Mouse (Mus musculus): Measurements from ENCODE around the gene Mkln1. TPM values are rescaled to one million over a fixed set of nuclear protein-coding genes. Genes with fewer than 3 reads are reported as not detected.

Mkln1 gene
- polyA plus RNA-seq, 1 experiment, result 19.7 TPM

DNA sequence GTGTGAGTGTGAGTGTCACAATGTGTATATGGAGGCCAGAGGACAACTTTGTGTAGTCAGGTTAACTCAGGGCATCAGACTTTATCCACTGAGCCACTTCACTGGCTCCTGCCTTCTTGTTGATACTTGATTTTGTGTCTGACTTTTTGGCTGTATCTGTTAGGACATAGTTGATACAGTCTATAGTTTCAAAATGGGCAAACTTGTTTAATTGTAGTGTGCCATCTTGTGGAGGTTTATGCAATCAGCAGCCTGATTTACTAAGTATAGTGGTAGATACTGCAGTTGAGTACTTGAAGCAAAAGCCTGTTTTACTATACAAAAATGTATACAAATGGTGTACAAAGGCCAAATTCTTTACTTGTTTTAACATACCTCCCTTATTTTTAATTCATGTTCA lies 55.2 kb downstream of the Mkln1 start:
- Histone ChIP-seq H3K4me1 (no peaks in the 10 kb centered on the region), H3K4me3 (replicated peaks) (no peak overlapping the region), H3K9me3 (no peaks in the 10 kb centered on the region), H3K27me3 (replicated peaks) (no peaks in the 10 kb centered on the region), H3K36me3 (replicated peaks; ENCODE audit: low read length) (peaks cover 83% of the 10 kb centered on the region)
- TF ChIP-seq GATA1 (IDR thresholded peaks at IDR 0.05; ENCODE audit: borderline replicate concordance, low read length) (no peak), FLI1 (IDR thresholded peaks at IDR 0.05; ENCODE audit: low read length) (no peak)

DNA sequence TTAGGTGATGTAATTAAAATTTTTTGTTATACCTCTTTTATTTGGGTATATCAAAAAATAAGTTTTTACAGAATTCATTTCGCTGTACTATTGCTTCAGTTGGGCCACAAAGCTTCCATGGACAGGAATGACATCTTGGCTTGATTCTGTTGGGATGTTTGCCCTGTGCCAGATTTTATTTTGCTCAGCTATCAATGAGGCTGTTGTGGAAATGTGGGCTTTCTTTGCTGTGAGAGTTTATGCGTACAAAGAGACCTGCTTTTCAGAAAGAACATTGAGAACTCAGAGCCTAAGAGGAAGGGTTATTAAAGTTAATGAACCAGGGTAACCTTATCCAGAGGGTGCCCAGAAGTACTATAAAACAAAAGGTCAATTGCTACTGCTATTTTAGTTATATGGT lies 56.8 kb downstream of the Mkln1 start:
- Histone ChIP-seq H3K9me3 (no peaks in the 10 kb centered on the region), H3K36me3 (replicated peaks; ENCODE audit: low read length) (peaks cover 83% of the 10 kb centered on the region), H3K4me1 (no peaks in the 10 kb centered on the region), H3K4me3 (replicated peaks) (no peak overlapping the region), H3K27me3 (replicated peaks) (no peaks in the 10 kb centered on the region)
- TF ChIP-seq GATA1 (IDR thresholded peaks at IDR 0.05; ENCODE audit: borderline replicate concordance, low read length) (no peak), FLI1 (IDR thresholded peaks at IDR 0.05; ENCODE audit: low read length) (no peak)

DNA sequence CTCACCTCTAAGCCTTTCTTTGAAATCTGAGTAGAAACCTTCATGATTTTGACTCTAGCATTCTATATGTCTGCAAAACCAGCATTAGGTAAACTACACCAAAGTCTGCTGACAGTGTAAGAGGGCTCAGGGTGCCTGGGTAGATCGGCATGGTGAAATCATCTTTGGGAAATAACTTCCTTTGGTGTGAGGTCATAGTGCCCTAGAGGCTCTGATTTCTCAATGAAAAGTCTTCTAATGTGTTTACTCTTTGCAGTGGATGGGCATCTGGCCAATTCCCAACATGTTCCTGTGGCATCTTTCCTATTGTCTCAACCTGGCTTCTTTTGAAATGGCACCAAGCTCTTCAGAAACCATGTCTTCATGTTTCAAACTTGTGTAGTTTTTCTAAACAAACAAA lies 58.5 kb downstream of the Mkln1 start:
- Histone ChIP-seq H3K36me3 (replicated peaks; ENCODE audit: low read length) (peaks cover 87% of the 10 kb centered on the region), H3K4me1 (no peaks in the 10 kb centered on the region), H3K9me3 (no peaks in the 10 kb centered on the region), H3K4me3 (replicated peaks) (no peak overlapping the region), H3K27me3 (replicated peaks) (no peaks in the 10 kb centered on the region)
- TF ChIP-seq GATA1 (IDR thresholded peaks at IDR 0.05; ENCODE audit: borderline replicate concordance, low read length), result no peak
- TF ChIP-seq FLI1 (IDR thresholded peaks at IDR 0.05; ENCODE audit: low read length), result no peak

DNA sequence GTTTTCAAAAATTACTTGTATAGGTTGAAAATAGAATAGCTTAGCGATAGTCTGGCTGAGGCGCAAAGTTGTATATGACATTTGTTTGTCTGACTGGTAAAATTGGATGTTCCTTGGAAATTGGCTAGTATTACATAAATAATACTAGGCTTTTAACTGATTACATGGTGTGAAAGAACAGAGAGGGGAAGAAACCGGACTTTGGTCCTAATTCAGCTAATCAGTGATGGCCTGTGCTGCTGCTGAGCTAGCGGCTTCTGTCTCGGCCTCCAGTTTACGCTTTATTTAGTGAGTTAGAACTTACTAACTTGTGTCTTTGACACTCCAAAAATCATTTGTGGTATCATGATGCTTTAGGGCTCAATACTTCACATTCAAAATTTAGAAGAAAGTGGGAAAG lies 70.9 kb downstream of the Mkln1 start:
- no peak overlapping the region for H3K4me3 ChIP-seq (replicated peaks)
- H3K27me3 ChIP-seq (replicated peaks), result no peaks in the 10 kb centered on the region
- TF ChIP-seq GATA1 (IDR thresholded peaks at IDR 0.05; ENCODE audit: borderline replicate concordance, low read length) (no peak), FLI1 (IDR thresholded peaks at IDR 0.05; ENCODE audit: low read length) (no peak)
- H3K9me3 ChIP-seq, result no peaks in the 10 kb centered on the region
- H3K4me1 ChIP-seq, result peaks cover 20% of the 10 kb centered on the region
- H3K36me3 ChIP-seq (replicated peaks; ENCODE audit: low read length), result peaks cover 68% of the 10 kb centered on the region

DNA sequence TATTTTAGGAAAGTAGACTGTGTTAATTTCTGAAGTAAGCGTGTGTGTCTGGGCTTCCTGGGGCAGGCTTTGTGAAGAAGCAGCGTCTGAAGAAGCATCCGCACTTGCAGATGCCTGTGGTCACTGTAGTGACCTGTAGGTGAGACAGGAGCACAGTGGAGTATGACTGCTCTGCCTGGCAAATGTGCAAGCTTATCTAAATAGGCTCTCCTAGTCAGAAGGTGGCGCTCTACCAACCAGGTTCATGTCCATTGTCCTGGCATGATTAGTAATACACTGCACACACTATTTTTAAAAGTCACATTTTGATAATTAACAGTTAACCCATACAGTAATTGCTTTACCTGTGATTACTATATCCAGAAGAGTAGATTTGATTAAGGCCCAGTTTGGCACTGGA lies 79.7 kb downstream of the Mkln1 start:
- H3K4me1 ChIP-seq, result peaks cover 3% of the 10 kb centered on the region; the same call in 1 of the 2 replicates
- H3K36me3 ChIP-seq (replicated peaks; ENCODE audit: low read length), result peaks cover 80% of the 10 kb centered on the region
- no peak overlapping the region for H3K4me3 ChIP-seq (replicated peaks)

DNA sequence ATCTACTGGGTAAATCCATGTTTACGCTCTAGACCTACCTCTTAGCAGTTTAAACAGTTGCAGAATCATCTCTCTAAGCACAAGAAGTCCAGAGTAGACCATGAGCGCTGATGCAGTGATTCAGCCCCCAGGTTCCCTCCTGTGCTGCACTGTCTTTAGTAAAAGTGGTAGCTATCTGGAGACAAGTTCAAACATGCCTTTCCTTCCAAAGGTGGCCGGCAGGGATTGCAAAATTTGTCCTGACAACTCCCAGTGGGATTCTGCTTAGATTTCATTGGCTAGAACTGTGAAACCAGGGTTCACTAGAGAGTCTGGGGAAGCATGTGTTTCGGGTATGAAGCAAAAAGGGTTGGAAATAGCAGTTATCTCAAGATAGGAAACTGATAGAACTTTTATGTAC lies 81.5 kb downstream of the Mkln1 start:
- no peak for TF ChIP-seq FLI1 (IDR thresholded peaks at IDR 0.05; ENCODE audit: low read length)
- no peak for TF ChIP-seq GATA1 (IDR thresholded peaks at IDR 0.05; ENCODE audit: borderline replicate concordance, low read length)
- no peaks in the 10 kb centered on the region for H3K27me3 ChIP-seq (replicated peaks)
- H3K4me3 ChIP-seq (replicated peaks), result no peak overlapping the region
- no peaks in the 10 kb centered on the region for H3K9me3 ChIP-seq
- peaks cover 73% of the 10 kb centered on the region for H3K36me3 ChIP-seq (replicated peaks; ENCODE audit: low read length)
- H3K4me1 ChIP-seq, result peaks cover 3% of the 10 kb centered on the region; the same call in 1 of the 2 replicates

More for the DNA sequence above, 79.7 kb downstream of the Mkln1 start:
- TF ChIP-seq FLI1 (IDR thresholded peaks at IDR 0.05; ENCODE audit: low read length) (no peak), GATA1 (IDR thresholded peaks at IDR 0.05; ENCODE audit: borderline replicate concordance, low read length) (no peak)
- no peaks in the 10 kb centered on the region for H3K9me3 ChIP-seq
- H3K27me3 ChIP-seq (replicated peaks), result no peaks in the 10 kb centered on the region

DNA sequence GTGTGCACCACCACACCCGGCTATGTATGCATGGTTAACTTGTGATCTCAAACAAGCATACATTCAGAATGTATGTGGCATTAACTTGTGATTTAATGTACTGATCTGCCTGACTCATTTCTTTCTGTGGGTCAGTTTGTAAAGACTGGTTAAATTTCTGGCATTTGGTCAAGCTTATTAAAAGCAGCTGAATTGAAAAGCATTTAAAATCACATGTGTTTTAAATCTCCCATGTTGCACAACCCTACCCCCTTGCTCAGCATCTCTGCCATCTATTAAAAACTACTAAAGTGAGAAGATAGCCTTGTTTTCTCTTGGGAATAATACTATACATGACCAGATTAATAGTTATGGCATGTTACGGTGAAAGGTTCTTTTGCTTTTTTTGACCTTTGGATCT lies 88.1 kb downstream of the Mkln1 start:
- TF ChIP-seq GATA1 (IDR thresholded peaks at IDR 0.05; ENCODE audit: borderline replicate concordance, low read length), result no peak
- Histone ChIP-seq H3K4me1 (peaks cover 7% of the 10 kb centered on the region; the same call in 1 of the 2 replicates), H3K9me3 (no peaks in the 10 kb centered on the region), H3K36me3 (replicated peaks; ENCODE audit: low read length) (peaks cover 77% of the 10 kb centered on the region), H3K4me3 (replicated peaks) (no peak overlapping the region), H3K27me3 (replicated peaks) (no peaks in the 10 kb centered on the region)

DNA sequence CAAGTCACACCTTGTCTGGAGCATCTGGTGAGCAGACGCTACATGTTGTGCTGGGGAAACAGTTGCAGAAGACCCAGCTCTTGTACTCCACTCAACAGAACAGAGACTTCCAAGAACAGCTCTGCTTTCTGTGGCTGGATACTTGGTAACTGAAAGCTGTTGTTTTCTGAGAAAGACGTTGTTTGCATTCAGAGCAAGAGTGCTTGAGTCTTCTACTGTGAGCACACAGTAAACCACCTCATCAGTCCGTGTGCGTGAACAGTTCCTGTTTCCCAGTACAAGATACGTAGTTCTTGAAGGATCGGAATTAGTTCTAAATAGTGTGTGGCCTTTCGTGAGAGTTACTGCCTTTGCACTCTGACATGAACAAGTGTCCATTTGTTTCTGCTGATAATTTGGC lies 91.4 kb downstream of the Mkln1 start:
- TF ChIP-seq FLI1 (IDR thresholded peaks at IDR 0.05; ENCODE audit: low read length) (no peak), GATA1 (IDR thresholded peaks at IDR 0.05; ENCODE audit: borderline replicate concordance, low read length) (no peak)
- H3K4me3 ChIP-seq (replicated peaks), result no peak overlapping the region
- no peaks in the 10 kb centered on the region for H3K27me3 ChIP-seq (replicated peaks)
- H3K9me3 ChIP-seq, result no peaks in the 10 kb centered on the region
- H3K4me1 ChIP-seq, result peaks cover 16% of the 10 kb centered on the region
- H3K36me3 ChIP-seq (replicated peaks; ENCODE audit: low read length), result peaks cover 77% of the 10 kb centered on the region

DNA sequence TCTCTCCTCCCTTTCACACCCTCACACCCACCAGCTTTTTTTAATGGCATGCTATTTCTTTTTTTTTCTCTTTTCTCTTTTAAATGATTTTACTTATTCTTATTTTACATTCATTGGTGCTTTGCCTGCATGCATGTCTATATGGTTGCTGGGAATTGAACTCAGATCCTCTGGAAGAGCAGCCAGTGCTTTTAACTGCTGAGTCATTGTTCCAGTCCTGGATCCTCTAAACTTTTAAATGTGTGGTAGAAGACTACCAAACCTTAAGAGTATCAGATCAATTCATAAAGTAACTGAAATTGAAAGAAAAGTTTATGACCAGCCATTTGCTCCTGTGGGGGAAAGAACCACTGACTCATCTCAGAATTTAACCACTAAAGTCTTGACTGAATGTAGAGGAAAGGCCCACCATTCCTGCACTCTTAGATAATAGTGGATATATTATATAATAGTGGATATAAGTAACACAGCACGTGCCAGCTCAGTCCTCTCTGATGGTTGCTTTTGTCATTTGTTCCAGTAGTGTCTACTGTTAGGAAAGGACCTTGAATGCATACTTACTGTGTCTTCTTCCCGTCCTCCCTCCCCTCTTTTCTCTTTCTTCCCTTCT lies 96.7 kb downstream of the Mkln1 start:
- Histone ChIP-seq H3K4me3 (replicated peaks) (peak overlapping the region; percentile 10), H3K36me3 (replicated peaks; ENCODE audit: low read length) (peaks cover 74% of the 10 kb centered on the region), H3K4me1 (peaks cover 27% of the 10 kb centered on the region), H3K27me3 (replicated peaks) (no peaks in the 10 kb centered on the region), H3K9me3 (no peaks in the 10 kb centered on the region)
- TF ChIP-seq FLI1 (IDR thresholded peaks at IDR 0.05; ENCODE audit: low read length) (no peak), GATA1 (IDR thresholded peaks at IDR 0.05; ENCODE audit: borderline replicate concordance, low read length) (no peak)

DNA sequence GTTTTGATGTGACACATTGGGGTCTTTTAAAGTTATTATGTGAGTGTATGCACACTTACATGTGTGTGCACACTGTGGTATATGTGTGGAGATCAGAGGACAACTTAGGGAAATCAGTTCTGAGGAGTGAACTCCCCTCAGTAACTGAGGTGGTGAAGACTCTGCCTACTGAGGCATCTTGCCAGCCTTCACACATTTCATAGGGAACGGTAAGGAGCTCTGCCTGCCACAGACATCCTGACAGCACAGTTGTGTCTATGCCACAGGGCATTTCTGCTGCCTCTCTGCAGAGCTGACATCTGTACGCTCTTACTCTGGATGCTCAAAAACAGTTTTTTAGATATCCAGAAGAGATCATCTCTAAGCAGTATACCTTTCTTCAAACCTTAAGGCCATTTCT lies 97.7 kb downstream of the Mkln1 start:
- peaks cover 27% of the 10 kb centered on the region for H3K4me1 ChIP-seq
- H3K36me3 ChIP-seq (replicated peaks; ENCODE audit: low read length), result peaks cover 72% of the 10 kb centered on the region
- H3K27me3 ChIP-seq (replicated peaks), result no peaks in the 10 kb centered on the region
- TF ChIP-seq FLI1 (IDR thresholded peaks at IDR 0.05; ENCODE audit: low read length), result no peak
- TF ChIP-seq GATA1 (IDR thresholded peaks at IDR 0.05; ENCODE audit: borderline replicate concordance, low read length), result no peak
- H3K9me3 ChIP-seq, result no peaks in the 10 kb centered on the region
- H3K4me3 ChIP-seq (replicated peaks), result no peak overlapping the region

DNA sequence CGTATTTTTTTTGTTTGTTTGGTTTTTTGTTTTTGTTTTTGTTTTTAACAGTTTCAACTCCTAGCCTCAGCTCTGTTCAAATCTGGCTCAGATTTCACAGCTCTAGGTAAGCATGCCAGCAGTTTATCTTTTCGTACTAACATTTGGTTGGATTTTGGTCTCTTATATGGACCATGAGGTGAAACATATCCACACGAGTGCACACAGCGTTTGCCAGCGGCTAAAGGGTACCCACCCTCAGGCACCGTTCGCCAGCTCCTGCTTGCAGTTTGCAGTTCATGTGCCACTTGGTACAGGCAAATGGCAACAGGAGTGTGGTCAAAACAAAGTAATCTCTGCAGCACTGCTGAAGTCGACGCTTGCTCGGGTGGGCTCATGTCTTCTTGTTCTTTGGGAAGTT lies 101.3 kb downstream of the Mkln1 start:
- Histone ChIP-seq H3K9me3 (no peaks in the 10 kb centered on the region), H3K27me3 (replicated peaks) (no peaks in the 10 kb centered on the region), H3K36me3 (replicated peaks; ENCODE audit: low read length) (peaks cover 81% of the 10 kb centered on the region), H3K4me1 (peaks cover 32% of the 10 kb centered on the region), H3K4me3 (replicated peaks) (no peak overlapping the region)
- TF ChIP-seq GATA1 (IDR thresholded peaks at IDR 0.05; ENCODE audit: borderline replicate concordance, low read length), result no peak
- TF ChIP-seq FLI1 (IDR thresholded peaks at IDR 0.05; ENCODE audit: low read length), result no peak

All from megakaryocyte, embryonic 14.5 days (primary cell).